Mouse (Mus musculus) lung, adult 2 months (tissue): ENCODE results near the gene 1700031F05Rik.

Experiments
- CTCF ChIP-seq: fragments of 200-500 bp; IDR thresholded peaks from 2 replicates; pipeline ENCODE4 v1.5.1; 2011; ENCODE audit warnings: mild to moderate bottlenecking, low read length, control low read depth; ENCODE audit not compliant: insufficient read depth
- POLR2A ChIP-seq: fragments of 200-500 bp; IDR thresholded peaks from 2 replicates; pipeline ENCODE4 v1.6.1; 2011; ENCODE audit warnings: low read depth, mild to moderate bottlenecking, control low read depth, low read length, borderline replicate concordance; ENCODE audit errors: extremely low read depth

DNA sequence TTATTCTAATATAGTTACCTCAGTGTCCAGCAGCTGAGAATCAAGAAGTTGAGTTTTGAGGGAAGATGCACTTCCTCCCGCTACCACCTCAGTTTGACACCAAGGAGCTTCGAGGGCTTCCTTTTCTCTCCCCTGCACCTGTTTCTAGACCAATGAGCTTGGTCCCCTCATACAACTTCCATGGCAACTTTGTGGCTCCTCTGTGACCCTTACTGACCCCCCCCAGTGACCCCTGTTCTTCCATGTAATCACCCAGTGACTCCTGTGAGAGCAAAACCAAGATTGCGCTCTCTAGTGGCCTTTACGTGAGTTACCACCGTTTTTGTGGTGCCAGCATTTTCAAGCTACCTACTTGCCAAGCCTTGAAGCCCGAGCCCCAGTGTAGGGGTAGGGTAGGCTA is at the start of gene 1700031F05Rik:
- no peak for TF ChIP-seq POLR2A
- TF ChIP-seq CTCF = no peak
